Mouse (Mus musculus) limb, embryonic 14.5 days (tissue): ENCODE data around the gene Zfand3. TPM values are rescaled to one million over a fixed set of nuclear protein-coding genes. Genes with fewer than 3 reads are reported as not detected.

Experiments used
- ATAC-seq: fragments of 200-750 bp; cut with Nextera tagmentation; 2 replicates; pipeline ENCODE4 v1.8.0; 2017; ENCODE audit warnings: low read depth, moderate number of reproducible peaks, moderate TSS enrichment; ENCODE audit not compliant: low FRiP score
- DNase-seq: peaks from one replicate; pipeline ENCODE4 v3.0.0-alpha.2; 2015; ENCODE audit warnings: low spot score
- H3K27ac ChIP-seq: fragments of 300-500 bp; sonication (generic); replicated peaks from 2 replicates; pipeline ENCODE4 v1.5.1; 2014; ENCODE audit warnings: low read depth, mild to moderate bottlenecking, low read length, moderate library complexity, mixed read lengths
- H3K27me3 ChIP-seq: fragments of 300-500 bp; sonication (generic); 2 replicates; pipeline ENCODE4 v1.6.1; 2014; ENCODE audit warnings: low read length, mixed read lengths; ENCODE audit not compliant: control insufficient read depth, insufficient read depth
- H3K36me3 ChIP-seq: fragments of 300-500 bp; sonication (generic); 2 replicates; pipeline ENCODE4 v1.6.1; 2014; ENCODE audit warnings: mild to moderate bottlenecking, low read length, moderate library complexity, mixed read lengths; ENCODE audit not compliant: control insufficient read depth, insufficient read depth
- H3K4me1 ChIP-seq: fragments of 300-500 bp; sonication (generic); 2 replicates; pipeline ENCODE4 v1.6.1; 2014; ENCODE audit warnings: antibody characterized with exemption, low read length, mixed read lengths; ENCODE audit not compliant: control insufficient read depth, insufficient read depth
- H3K4me2 ChIP-seq: fragments of 300-500 bp; sonication (generic); replicated peaks from 2 replicates; pipeline ENCODE4 v1.6.1; 2014; ENCODE audit warnings: low read depth, mild to moderate bottlenecking, low read length, moderate library complexity; ENCODE audit not compliant: severe bottlenecking
- H3K4me3 ChIP-seq: fragments of 300-500 bp; sonication (generic); replicated peaks from 2 replicates; pipeline ENCODE4 v1.5.1; 2014; ENCODE audit warnings: low read length
- H3K9ac ChIP-seq: fragments of 300-500 bp; sonication (generic); 2 replicates; pipeline ENCODE4 v1.6.1; 2014; ENCODE audit warnings: mild to moderate bottlenecking, low read depth, low read length, moderate library complexity; ENCODE audit not compliant: severe bottlenecking
- H3K9me3 ChIP-seq: fragments of 300-500 bp; sonication (generic); 2 replicates; pipeline ENCODE4 v1.6.1; 2016; ENCODE audit warnings: low read length; ENCODE audit not compliant: control insufficient read depth
- POLR2A ChIP-seq: fragments of 200-500 bp; IDR thresholded peaks from 2 replicates; pipeline ENCODE4 v1.8.0; 2012; ENCODE audit warnings: inconsistent platforms, mild to moderate bottlenecking, moderate library complexity, borderline replicate concordance; ENCODE audit not compliant: insufficient read depth, insufficient read length; ENCODE audit errors: extremely low read depth
- WGBS: fragments of 180-500 bp; shearing (Covaris S2); extraction: QIAGEN DNeasy Blood & Tissue Kit; methylation state at CpG from one replicate; pipeline ENCODE4 v1.1.7; 2014; 5-methylcytosine and 5-hydroxymethylcytosine counted together
- polyA plus RNA-seq, 2 experiments: library from polyadenylated mRNA; depleted of rRNA in 1 of 2; stranded (reverse) in 1 of 2; unstranded in 1 of 2; fragments of >200 nt; fragmentation: Nextera tagmentation in 1 of 2; extraction: Ambion mirVana in 1 of 2; gene quantifications; 2 replicates each; pipeline versions ENCODE4 v1.2.1 to v1.2.3; 2012 to 2014

Zfand3 gene
- polyA plus RNA-seq, 2 experiments: 43.1 to 107 TPM

- Histone ChIP-seq H3K9me3 (no peaks in the 10 kb centered on the region), H3K4me3 (no peak overlapping the region), H3K4me1 (peaks cover 5% of the 10 kb centered on the region; the same call in 1 of the 2 replicates), H3K36me3 (0 out of 2 replicates have a peak, but pooled peaks cover 3% of the 10 kb centered on the region), H3K27me3 (no peaks in the 10 kb centered on the region), H3K9ac (no peak overlapping the region), H3K4me2 (no peak overlapping the region), H3K27ac (no peak overlapping the region)
- no peak for TF ChIP-seq POLR2A
- ATAC-seq (no peak), DNase-seq (no peak)
- WGBS: 83% methylated on average over 8 of the region's 8 CpGs
These were observed 56.7 kb downstream of the Zfand3 start for GRCm38 (mm10) chr17:30061100-30061837.

GRCm38 (mm10) chr17:30063849-30064248 is 59.3 kb downstream of the Zfand3 start:
- H3K9ac ChIP-seq: no peak overlapping the region
- peaks cover 5% of the 10 kb centered on the region; the same call in 1 of the 2 replicates for H3K4me1 ChIP-seq
- no peak overlapping the region for H3K27ac ChIP-seq
- WGBS: 29% methylated on average over 3 of the region's 3 CpGs
- H3K36me3 ChIP-seq: 0 out of 2 replicates have a peak, but pooled peaks cover 3% of the 10 kb centered on the region
- no peak for ATAC-seq
- no peak overlapping the region for H3K4me2 ChIP-seq
- no peaks in the 10 kb centered on the region for H3K9me3 ChIP-seq
- no peak for TF ChIP-seq POLR2A
- no peak for DNase-seq
- no peak overlapping the region for H3K4me3 ChIP-seq
- H3K27me3 ChIP-seq: no peaks in the 10 kb centered on the region

GRCm38 (mm10) chr17:30064746-30065145 is 60.2 kb downstream of the Zfand3 start:
- no peak for ATAC-seq

GRCm38 (mm10) chr17:30069776-30070175 is 65.2 kb downstream of the Zfand3 start:
- DNase-seq (no peak), ATAC-seq (no peak)
- Histone ChIP-seq H3K36me3 (peaks cover 3% of the 10 kb centered on the region; the same call in 1 of the 2 replicates), H3K9ac (no peak overlapping the region), H3K27me3 (no peaks in the 10 kb centered on the region), H3K4me3 (no peak overlapping the region), H3K9me3 (no peaks in the 10 kb centered on the region), H3K4me1 (no peaks in the 10 kb centered on the region), H3K4me2 (no peak overlapping the region), H3K27ac (no peak overlapping the region)
- 65% methylated on average over 3 of the region's 3 CpGs for WGBS
- no peak for TF ChIP-seq POLR2A

More at GRCm38 (mm10) chr17:30064746-30065145, 60.2 kb downstream of the Zfand3 start:
- Histone ChIP-seq H3K4me1 (peaks cover 2% of the 10 kb centered on the region; the same call in 1 of the 2 replicates), H3K27ac (no peak overlapping the region), H3K9me3 (no peaks in the 10 kb centered on the region), H3K9ac (no peak overlapping the region), H3K27me3 (no peaks in the 10 kb centered on the region), H3K4me3 (no peak overlapping the region), H3K36me3 (0 out of 2 replicates have a peak, but pooled peaks cover 3% of the 10 kb centered on the region), H3K4me2 (no peak overlapping the region)
- WGBS: 16% methylated on average over 4 of the region's 4 CpGs
- no peak for TF ChIP-seq POLR2A
- DNase-seq: no peak

DNA sequence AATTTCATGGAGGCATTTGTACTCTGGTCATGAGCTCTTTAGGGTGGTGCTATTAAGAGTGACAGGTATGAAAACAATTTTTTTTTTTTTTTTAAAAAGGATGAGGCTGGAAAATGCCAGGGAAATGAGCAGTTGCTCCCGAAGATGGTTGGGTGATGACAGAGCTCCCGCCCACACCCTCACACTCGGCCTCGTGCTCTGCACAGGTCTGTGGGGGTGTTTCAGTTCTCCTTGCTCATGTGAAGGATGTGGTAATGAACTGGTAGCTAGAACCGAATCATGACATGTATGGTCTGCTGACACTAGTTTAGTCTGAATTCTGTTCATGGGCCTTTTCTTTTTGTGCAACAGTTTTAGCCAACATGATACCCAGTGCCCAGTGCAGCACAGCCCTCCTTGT is 66.1 kb downstream of the Zfand3 start:
- no peak overlapping the region for H3K4me2 ChIP-seq
- no peaks in the 10 kb centered on the region; the same call in 1 of the 2 replicates for H3K4me1 ChIP-seq
- H3K27me3 ChIP-seq: no peaks in the 10 kb centered on the region
- no peak overlapping the region for H3K9ac ChIP-seq
- no peak for DNase-seq
- H3K36me3 ChIP-seq: peaks cover 3% of the 10 kb centered on the region; the same call in 1 of the 2 replicates
- ATAC-seq: no peak
- no peak for TF ChIP-seq POLR2A
- 85% methylated on average over 5 of the region's 5 CpGs for WGBS
- no peak overlapping the region for H3K27ac ChIP-seq
- H3K9me3 ChIP-seq: no peaks in the 10 kb centered on the region
- no peak overlapping the region for H3K4me3 ChIP-seq
